ENCODE assay signal across 22 mouse cellular contexts in genomic region chr8:26262536-26262935, GRCm38 (mm10).
DNase-seq lines count a peak whose midpoint lies in the region; ATAC-seq and TF ChIP-seq lines count a peak whose summit lies in the region.
"Had no signal": no experiment of that assay in that cellular context is flagged by ENCODE, and none has a peak within 500 bp of the region (broad histone marks: within the 10 kb centered on the region; RNA-seq: fewer than 3 reads in every experiment).

No protein-coding gene starts in this region.

- no peak for ATAC-seq in lung, postnatal 0 days
- ATAC-seq: forebrain, embryonic 13.5 days; forebrain, embryonic 15.5 days; forebrain, postnatal 0 days had no signal

- H3K9me3 ChIP-seq in lung, postnatal 0 days (ENCODE audit: low read length): no peaks in the 10 kb centered on the region
- no peaks in the 10 kb centered on the region for H3K9me3 ChIP-seq in limb, embryonic 10.5 days (replicated peaks)
- H3K9me3 ChIP-seq: embryonic facial prominence, embryonic 13.5 days; embryonic facial prominence, embryonic 15.5 days; forebrain, embryonic 13.5 days; forebrain, embryonic 15.5 days had no signal

- no peak for TF ChIP-seq EP300 in lung, postnatal 0 days (IDR thresholded peaks at IDR 0.05)

- no peak for TF ChIP-seq POLR2A in lung, adult 2 months (IDR thresholded peaks at IDR 0.05; ENCODE audit: borderline replicate concordance, extremely low read depth, low read depth, low read length)

- H3K27ac ChIP-seq in lung, postnatal 0 days (ENCODE audit: low read length): no peak overlapping the region
- H3K27ac ChIP-seq in limb, embryonic 10.5 days: no peak overlapping the region
- H3K27ac ChIP-seq: embryonic facial prominence, embryonic 13.5 days; embryonic facial prominence, embryonic 15.5 days; forebrain, embryonic 13.5 days; forebrain, embryonic 15.5 days had no signal

- peak; percentile 17 for DNase-seq in lung, postnatal 0 days (ENCODE audit: low spot score)
- no peak for DNase-seq in lung, adult 2 months
- DNase-seq in limb, embryonic 10.5 days (ENCODE audit: low spot score): peak; percentile 32
- DNase-seq in lung, postnatal 14 days: peak; percentile 32
- peak; percentile 54 for DNase-seq in lung, postnatal 36 days
- DNase-seq in adrenal gland, adult 2 months: no peak
- no peak for DNase-seq in cerebellum, adult 8-10 months
- DNase-seq: adrenal gland, adult 8-10 months; adrenal gland, postnatal 14 days; adrenal gland, postnatal 36 days; cerebellum, adult 11-12 months; cerebellum, adult 2 months; cerebellum, adult 9-11 months; cerebellum, postnatal 14 days; cerebellum, postnatal 36 days; embryo, embryonic 11 days; forebrain, postnatal 0 days had no signal

- WGBS in lung, postnatal 0 days: 53% methylated on average over 10 of the region's 10 CpGs
- WGBS in lung, adult 2 months: 52% methylated on average over 10 of the region's 10 CpGs
- 69% methylated on average over 10 of the region's 10 CpGs for WGBS in limb, embryonic 10.5 days

- no peaks in the 10 kb centered on the region for H3K36me3 ChIP-seq in lung, postnatal 0 days (ENCODE audit: insufficient read depth, low read length)
- H3K36me3 ChIP-seq in limb, embryonic 10.5 days: no peaks in the 10 kb centered on the region
- H3K36me3 ChIP-seq: embryonic facial prominence, embryonic 13.5 days; embryonic facial prominence, embryonic 15.5 days; forebrain, embryonic 15.5 days had no signal

- no peak for TF ChIP-seq CTCF in lung, postnatal 0 days (IDR thresholded peaks at IDR 0.05)
- TF ChIP-seq CTCF in lung, adult 2 months (IDR thresholded peaks at IDR 0.05; ENCODE audit: insufficient read depth, low read length): no peak

- H3K4me2 ChIP-seq in lung, postnatal 0 days (replicated peaks; ENCODE audit: low read depth, low read length): no peak overlapping the region
- H3K4me2 ChIP-seq: embryonic facial prominence, embryonic 13.5 days; embryonic facial prominence, embryonic 15.5 days; forebrain, embryonic 13.5 days; forebrain, embryonic 15.5 days had no signal

- H3K27me3 ChIP-seq in lung, postnatal 0 days (replicated peaks; ENCODE audit: insufficient read depth, low read length): no peaks in the 10 kb centered on the region
- H3K27me3 ChIP-seq in limb, embryonic 10.5 days (ENCODE audit: low read depth, poor library complexity, severe bottlenecking): no peaks in the 10 kb centered on the region
- H3K27me3 ChIP-seq: embryonic facial prominence, embryonic 13.5 days; embryonic facial prominence, embryonic 15.5 days; forebrain, embryonic 13.5 days; forebrain, embryonic 15.5 days had no signal

- no peaks in the 10 kb centered on the region for H3K4me1 ChIP-seq in lung, postnatal 0 days (ENCODE audit: insufficient read depth, low read depth, low read length)
- H3K4me1 ChIP-seq in lung, adult 2 months (ENCODE audit: control insufficient read depth, insufficient read depth, low read length): no peaks in the 10 kb centered on the region
- H3K4me1 ChIP-seq in limb, embryonic 10.5 days: peaks cover 49% of the 10 kb centered on the region

- no peak overlapping the region for H3K4me3 ChIP-seq in lung, postnatal 0 days (ENCODE audit: low read depth, low read length)
- no peak overlapping the region for H3K4me3 ChIP-seq in lung, adult 2 months (replicated peaks; ENCODE audit: extremely low read depth, low read depth, low read length)
- H3K4me3 ChIP-seq in limb, embryonic 10.5 days: no peak overlapping the region
- H3K4me3 ChIP-seq: embryonic facial prominence, embryonic 13.5 days; embryonic facial prominence, embryonic 15.5 days; erythroblast, embryonic 14.5 days; forebrain, embryonic 13.5 days; forebrain, embryonic 15.5 days had no signal

- no peak overlapping the region for H3K9ac ChIP-seq in lung, postnatal 0 days (replicated peaks; ENCODE audit: low read depth)
- H3K9ac ChIP-seq: embryonic facial prominence, embryonic 13.5 days; embryonic facial prominence, embryonic 15.5 days; forebrain, embryonic 13.5 days; forebrain, embryonic 15.5 days; forebrain, postnatal 0 days had no signal

Comparison
In these comparisons a context has a peak if more than half of its experiments do, and no peak if none do; other contexts are left out.
1. DNase-seq: peak in lung, postnatal 0 days (single experiment), limb, embryonic 10.5 days (single experiment), lung, postnatal 14 days (single experiment) and lung, postnatal 36 days (single experiment); none in lung, adult 2 months (single experiment), adrenal gland, adult 2 months (single experiment) and cerebellum, adult 8-10 months (single experiment).